Mouse (Mus musculus) ovary, postnatal 36 days (tissue): ENCODE measurements around the gene Susd3.

Experiments used
- DNase-seq: peaks from one replicate; pipeline ENCODE4 v3.0.0; 2022; ENCODE audit warnings: low spot score, mixed read lengths

Gene Susd3

DNA sequence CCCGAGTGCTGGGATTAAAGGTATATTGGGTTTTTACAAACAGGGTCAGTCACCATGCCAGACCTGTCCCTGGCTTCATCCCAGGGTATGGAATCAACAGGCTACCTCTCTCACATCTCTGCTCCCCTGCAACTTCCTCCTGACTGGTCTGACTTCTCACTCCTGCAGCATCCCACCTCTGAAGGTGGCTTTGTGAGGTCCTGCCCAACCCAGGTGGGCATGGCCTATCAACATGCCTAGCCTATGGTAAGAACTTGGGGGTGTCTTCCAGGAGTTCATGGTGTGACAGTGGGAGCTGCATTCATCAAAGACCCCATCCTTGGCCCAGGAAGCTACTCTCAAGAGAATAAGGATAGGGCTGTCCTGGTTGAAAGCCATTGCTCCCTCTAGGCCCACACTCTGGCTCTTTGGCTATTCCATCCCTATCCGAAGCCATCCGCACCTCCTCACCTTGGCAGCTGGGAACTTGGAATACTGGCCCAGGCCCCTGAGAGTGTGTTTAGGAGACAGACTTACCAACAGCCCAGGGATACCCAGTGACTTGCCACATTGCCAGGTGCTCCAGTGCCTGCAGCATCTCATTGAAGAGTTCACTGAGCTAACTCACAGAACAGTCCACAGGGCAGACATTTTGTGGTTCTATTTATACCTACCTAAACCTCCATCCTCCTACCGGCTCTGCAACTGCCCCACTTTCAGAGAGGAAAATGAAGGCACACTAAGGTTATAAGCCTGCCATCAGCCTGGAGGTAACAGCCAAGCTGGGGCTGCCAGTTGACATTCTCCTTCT, 35.6 kb downstream of the Susd3 start:
- DNase-seq, result no peak

GRCm38 (mm10) chr13:49209306-49209705, 39.2 kb downstream of the Susd3 start:
- no peak for DNase-seq

DNA sequence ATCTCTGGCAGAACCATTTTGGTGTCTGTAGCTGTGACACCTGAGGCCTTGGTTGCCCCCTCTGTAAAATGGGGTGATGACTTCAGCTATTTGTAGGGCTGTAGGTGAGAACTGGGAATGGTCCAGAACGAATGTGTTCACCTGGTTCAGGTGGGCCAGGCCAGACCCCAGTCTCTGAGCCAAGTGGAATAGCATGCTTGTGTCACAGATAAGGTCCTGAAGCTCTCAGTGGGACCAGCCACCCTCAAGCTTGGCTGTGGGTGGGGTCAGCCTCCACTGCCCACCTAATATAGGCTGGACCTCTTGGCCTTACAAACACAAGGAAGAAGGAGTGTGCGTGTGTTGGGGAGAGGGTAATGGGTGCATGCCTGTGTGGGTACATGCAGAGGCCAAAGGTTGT, 42.2 kb downstream of the Susd3 start:
- no peak for DNase-seq

DNA sequence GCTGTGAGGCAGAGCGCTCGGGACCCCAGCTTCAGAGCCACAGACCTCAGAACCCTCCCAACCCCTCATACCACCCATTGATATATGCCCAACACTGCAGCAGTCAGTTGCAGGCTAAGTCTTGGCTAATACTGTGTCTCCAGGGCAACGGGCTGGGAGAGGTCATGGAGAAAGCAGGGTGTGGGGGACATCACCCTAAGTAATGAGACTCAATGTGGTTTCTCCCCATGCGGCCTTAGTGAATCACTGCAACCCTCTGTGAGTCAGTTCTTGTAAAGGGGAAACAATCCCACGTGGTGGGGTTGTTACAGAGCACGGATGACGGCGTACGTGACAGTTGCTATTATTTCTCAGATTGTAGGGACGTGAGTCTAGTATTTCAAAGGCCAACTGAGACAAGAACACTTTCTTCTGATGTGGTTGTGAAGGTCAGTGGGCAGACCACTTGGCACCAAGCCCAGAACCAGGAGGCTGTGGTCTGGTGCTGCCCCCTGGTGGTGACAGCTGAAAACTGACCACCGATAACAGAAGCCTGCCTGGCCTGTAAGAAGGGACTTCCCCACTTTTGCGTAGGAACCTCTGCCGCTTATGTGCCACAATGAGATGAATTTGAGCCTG, 43.0 kb downstream of the Susd3 start:
- peak; percentile 87 for DNase-seq

GRCm38 (mm10) chr13:49202556-49202955, 46.0 kb downstream of the Susd3 start:
- no peak for DNase-seq

DNA sequence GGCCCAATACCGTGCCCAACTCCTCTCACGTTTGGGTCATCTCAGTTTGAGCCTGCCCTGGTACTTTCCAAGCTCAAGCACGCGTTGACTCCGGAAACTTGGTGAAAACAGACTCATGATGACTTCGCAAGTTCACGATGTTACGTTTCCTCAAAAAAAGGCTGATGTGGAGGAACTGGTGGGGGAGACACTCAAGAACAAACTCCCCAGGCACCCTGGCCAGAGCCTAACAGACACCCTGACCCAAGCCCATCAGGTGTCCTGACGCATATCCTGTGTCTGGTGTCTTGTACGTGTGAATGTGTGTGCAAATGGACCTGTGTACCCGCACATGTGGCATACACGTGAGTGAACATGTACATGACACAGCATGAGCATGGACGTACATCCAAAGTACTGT, 47.8 kb downstream of the Susd3 start:
- no peak for DNase-seq

GRCm38 (mm10) chr13:49199891-49200290, 48.6 kb downstream of the Susd3 start:
- no peak for DNase-seq

DNA sequence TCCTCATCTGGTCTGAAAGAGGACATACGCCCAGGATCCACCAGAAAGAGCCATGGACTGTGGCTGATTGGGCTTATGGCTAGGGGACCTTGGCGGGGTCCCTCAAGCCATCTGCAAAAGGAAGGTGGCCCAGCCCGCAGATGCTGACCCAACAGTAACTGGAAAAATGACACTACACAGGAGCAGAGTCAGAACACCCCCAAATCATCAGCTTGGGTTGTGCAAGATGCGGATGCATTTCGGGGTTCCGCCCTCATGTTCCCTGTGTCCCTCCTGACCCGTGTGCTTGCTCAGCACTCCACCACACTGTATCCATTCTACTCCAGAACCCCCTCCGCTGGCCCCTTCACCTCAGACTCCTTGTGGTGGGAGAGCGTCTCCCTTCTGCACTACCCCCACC, 49.8 kb downstream of the Susd3 start:
- no peak for DNase-seq

DNA sequence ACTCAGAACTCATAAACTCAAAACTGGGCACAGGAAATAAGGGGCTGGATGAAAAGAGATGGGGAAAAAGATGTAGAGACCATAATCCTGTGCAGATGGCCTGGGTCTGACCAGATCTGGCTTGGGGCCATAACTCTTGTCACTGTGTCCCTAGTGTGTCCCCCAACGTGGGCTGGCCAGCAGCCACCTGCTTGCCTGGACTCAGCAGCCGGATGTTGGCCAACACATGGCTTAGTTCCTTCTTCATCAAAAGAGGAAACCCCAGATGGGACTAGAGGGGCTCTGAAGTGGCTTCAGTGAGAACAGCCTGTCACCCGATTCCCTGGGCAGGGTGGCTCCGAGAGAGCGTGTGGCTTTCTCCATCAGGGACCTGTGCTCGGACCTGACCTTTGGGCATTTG, 51.7 kb downstream of the Susd3 start:
- no peak for DNase-seq

- no peak for DNase-seq
Measured at GRCm38 (mm10) chr13:49196211-49196610, 52.3 kb downstream of the Susd3 start.

GRCm38 (mm10) chr13:49195651-49196050, 52.9 kb downstream of the Susd3 start:
- DNase-seq, result no peak

DNA sequence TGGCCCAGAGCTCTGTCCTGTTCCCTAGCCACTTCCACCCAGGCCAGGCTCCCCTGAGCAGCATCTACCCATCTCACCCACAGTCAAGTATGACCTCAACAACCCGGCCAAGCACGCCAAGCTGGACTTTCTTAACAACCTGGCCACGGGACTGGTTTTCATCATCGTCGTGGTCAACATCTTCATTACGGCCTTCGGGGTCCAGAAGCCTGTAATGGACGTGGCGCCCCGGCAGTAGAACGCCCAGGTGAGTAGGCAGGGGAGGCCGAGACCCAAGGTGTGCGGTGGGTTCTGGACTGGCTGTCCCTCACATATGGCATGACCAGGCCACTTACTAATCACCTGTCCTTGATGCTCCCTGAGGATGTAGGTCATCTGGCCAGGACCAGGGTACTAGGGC, 53.7 kb downstream of the Susd3 start:
- DNase-seq, result no peak

DNA sequence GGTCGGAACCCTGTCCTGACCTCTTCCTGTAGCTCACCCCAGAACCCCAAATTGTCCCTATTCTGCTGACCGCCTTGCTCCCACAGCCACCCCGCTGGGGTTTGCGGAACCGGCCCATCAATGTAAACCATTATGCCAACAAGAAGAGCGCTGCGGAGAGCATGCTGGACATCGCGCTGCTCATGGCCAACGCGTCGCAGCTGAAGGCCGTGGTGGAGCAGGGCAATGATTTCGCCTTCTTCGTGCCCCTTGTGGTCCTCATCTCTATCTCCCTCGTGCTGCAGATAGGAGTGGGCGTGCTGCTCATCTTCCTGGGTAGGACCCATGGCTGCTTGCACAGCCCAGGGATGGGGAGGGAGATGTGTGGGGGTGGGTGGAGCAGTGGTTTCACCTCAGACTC, 54.9 kb downstream of the Susd3 start:
- no peak for DNase-seq

DNA sequence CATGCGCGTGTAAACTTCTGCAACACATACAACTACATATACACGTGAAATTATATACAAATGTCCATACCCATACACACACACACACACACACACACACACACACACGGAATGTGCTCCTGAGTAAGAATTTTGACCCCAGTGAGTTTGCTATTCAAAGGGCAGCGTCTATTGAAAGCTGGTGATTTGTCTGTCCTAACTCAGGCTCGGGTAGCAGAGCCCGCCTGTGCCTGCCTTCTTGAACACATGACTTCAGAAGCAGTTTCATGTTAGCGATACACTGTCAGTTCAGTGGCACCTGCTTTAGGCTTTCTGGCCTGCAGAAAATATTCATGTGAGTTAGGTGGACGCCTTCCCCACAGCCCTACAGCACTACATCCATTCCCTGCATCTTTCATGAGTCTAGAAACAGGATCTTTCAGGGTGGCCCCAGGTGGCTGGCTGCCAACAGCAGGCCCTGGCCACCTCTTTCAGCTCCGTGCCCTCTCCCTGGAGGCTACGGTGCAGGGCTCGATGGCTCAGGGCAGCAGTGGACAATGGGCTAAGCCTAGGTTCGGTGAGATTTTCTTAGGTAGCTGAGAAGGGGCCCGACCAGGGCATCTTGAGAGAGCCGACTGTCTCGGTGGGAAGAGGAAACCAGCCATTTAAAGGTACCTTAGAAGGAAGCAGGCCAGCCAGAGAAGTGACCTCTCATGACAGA, 56.2 kb downstream of the Susd3 start:
- DNase-seq, result no peak

- DNase-seq, result no peak
Measured at GRCm38 (mm10) chr13:49191673-49192035, 56.9 kb downstream of the Susd3 start.

DNA sequence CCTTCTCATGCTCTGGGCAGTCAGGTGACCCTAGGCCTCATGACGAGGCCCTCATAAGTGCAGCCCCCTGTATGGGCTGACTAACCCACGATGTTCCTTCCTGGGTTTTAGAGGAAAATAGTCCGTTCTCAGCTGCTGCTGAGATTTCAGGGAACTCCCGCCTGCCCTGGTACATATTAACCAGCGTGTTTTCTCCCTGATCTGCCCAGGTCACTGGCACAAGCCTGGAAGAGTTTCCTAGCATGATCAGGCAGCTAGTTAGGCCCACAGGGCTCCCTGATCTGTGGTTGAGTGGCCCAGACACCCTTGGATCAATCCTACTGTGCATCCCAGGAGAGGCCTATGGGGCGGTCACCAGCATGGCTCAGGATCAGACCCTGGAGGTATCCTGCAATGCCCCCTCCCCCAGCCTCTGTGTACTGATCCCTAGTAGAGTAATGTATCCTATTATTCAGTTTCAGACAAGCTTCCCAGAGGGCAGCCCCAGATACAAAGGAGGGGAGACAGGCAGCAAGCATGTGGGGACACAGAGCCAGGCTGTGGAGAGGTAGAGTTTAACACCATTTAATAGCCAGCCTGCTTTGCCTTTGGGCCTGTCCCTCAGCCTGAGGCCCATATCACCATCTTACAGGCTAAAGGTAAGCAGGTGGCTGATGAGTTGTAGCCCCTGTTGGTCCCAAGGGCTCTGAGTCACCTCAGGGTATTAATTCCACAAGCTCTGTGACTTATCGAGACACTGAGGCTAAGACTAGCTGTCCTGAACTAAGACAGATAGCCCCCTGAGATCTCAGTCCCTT, 57.4 kb downstream of the Susd3 start:
- DNase-seq, result no peak

- DNase-seq, result no peak
Measured at GRCm38 (mm10) chr13:49189970-49190870, 58.3 kb downstream of the Susd3 start.

DNA sequence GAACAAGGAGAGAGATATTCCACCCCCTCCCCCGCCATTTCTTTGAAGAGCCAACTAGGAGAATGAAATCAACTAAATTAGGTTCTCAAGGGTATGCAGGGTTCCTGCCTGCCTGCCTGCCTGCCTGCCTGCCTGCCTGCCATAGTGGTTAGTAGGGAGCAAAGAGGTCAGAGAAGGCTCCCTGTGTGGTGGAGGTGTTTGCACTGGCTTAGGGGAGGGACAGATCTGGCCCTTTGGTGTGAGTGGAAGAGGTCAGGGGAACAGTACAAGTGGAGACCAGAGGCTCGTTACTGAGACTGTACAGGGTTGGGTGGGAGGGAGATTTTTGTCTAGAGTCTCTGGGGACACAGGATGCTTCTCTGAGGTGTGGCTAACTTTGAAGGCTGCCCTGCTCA, 59.5 kb downstream of the Susd3 start:
- no peak for DNase-seq

GRCm38 (mm10) chr13:49188219-49188965, 60.1 kb downstream of the Susd3 start:
- no peak for DNase-seq
